ENCODE assay signal across 8 mouse cellular contexts in genomic region chr13:101728816-101729215, GRCm38 (mm10). TPM values are rescaled to one million over a fixed set of nuclear protein-coding genes. Genes with fewer than 3 reads are reported as not detected.
DNase-seq lines count a peak whose midpoint lies in the region; ATAC-seq and TF ChIP-seq lines count a peak whose summit lies in the region.

No protein-coding gene starts in this region.

- no peak for ATAC-seq in limb, embryonic 11.5 days (ENCODE audit: insufficient number of reproducible peaks, low FRiP score, low TSS enrichment, low read depth)
- no peak for ATAC-seq in monocyte, adult 5-6 weeks (replicated peaks; ENCODE audit: insufficient number of reproducible peaks, low FRiP score, low TSS enrichment, poor library complexity, severe bottlenecking)

- H3K4me1 ChIP-seq in limb, embryonic 11.5 days (ENCODE audit: control insufficient read depth, insufficient read depth, low read length) = peaks cover 23% of the 10 kb centered on the region
- H3K4me1 ChIP-seq in limb, embryonic 10.5 days = peaks cover 44% of the 10 kb centered on the region
- peaks cover 3% of the 10 kb centered on the region; the same call in 1 of the 2 replicates for H3K4me1 ChIP-seq in bone marrow, adult 2 months (ENCODE audit: control insufficient read depth, insufficient read depth, low read length)

- H3K9ac ChIP-seq in limb, embryonic 11.5 days (ENCODE audit: low read length) = no peak overlapping the region

- DNase-seq in adrenal gland, postnatal 36 days = peak; percentile 46 to 55
- no peak for DNase-seq in adrenal gland, adult 18-20 months (ENCODE audit: low spot score in 2 of 2)
- peak; percentile 55 for DNase-seq in limb, embryonic 11.5 days (ENCODE audit: low spot score)
- DNase-seq in limb, embryonic 10.5 days (ENCODE audit: low spot score) = no peak
- DNase-seq in kidney, postnatal 14 days = peak; percentile 65
- DNase-seq in right cerebral cortex, postnatal 14 days = peak; percentile 47

- H3K4me3 ChIP-seq in limb, embryonic 11.5 days (ENCODE audit: low read depth, low read length) = no peak overlapping the region
- no peak overlapping the region for H3K4me3 ChIP-seq in limb, embryonic 10.5 days
- H3K4me3 ChIP-seq in bone marrow, adult 2 months (replicated peaks; ENCODE audit: control insufficient read depth, low read depth, low read length) = no peak overlapping the region

- H3K9me3 ChIP-seq in limb, embryonic 11.5 days (ENCODE audit: control insufficient read depth, low read length) = no peaks in the 10 kb centered on the region
- no peaks in the 10 kb centered on the region for H3K9me3 ChIP-seq in limb, embryonic 10.5 days (replicated peaks)

- WGBS in limb, embryonic 11.5 days = 63% methylated on average over 7 of the region's 7 CpGs
- 73% methylated on average over 7 of the region's 7 CpGs for WGBS in limb, embryonic 10.5 days
- 62% methylated on average over 7 of the region's 7 CpGs for WGBS in bone marrow, adult 2 months

- no peak for TF ChIP-seq POLR2A in bone marrow, adult 2 months (IDR thresholded peaks at IDR 0.05; ENCODE audit: borderline replicate concordance, control insufficient read depth, low read depth, low read length)

- TF ChIP-seq CTCF in bone marrow, adult 2 months (IDR thresholded peaks at IDR 0.05; ENCODE audit: control insufficient read depth, insufficient read depth, low read length) = peak; percentile 39; the same call in 1 of the 2 replicates

- no peak overlapping the region for H3K27ac ChIP-seq in limb, embryonic 11.5 days (replicated peaks; ENCODE audit: low read depth, low read length)
- no peak overlapping the region for H3K27ac ChIP-seq in limb, embryonic 10.5 days
- no peak overlapping the region for H3K27ac ChIP-seq in bone marrow, adult 2 months (ENCODE audit: control insufficient read depth, insufficient read depth, low read depth, low read length, poor library complexity)

- H3K36me3 ChIP-seq in limb, embryonic 11.5 days (ENCODE audit: control insufficient read depth, insufficient read depth, low read length) = no peaks in the 10 kb centered on the region
- H3K36me3 ChIP-seq in limb, embryonic 10.5 days = no peaks in the 10 kb centered on the region

- no peak overlapping the region for H3K4me2 ChIP-seq in limb, embryonic 11.5 days (ENCODE audit: low read depth, severe bottlenecking)

- 0 out of 2 replicates have a peak, but pooled peaks cover 3% of the 10 kb centered on the region for H3K27me3 ChIP-seq in limb, embryonic 11.5 days (ENCODE audit: control insufficient read depth, insufficient read depth, low read length)
- peaks cover 56% of the 10 kb centered on the region; the same call in 1 of the 2 replicates for H3K27me3 ChIP-seq in limb, embryonic 10.5 days (ENCODE audit: low read depth, poor library complexity, severe bottlenecking)

RNA-seq across cellular contexts. Expression of gene Pik3r1, which starts 39.2 kb away (rescaled TPM):
- 100 to 1,000 TPM in 1 of 2 experiments, 10 to 100 TPM in 1; 86.3 to 152 TPM for total RNA-seq in adrenal gland, postnatal 36 days (2021)
- 10 to 100 TPM; 58.8 to 93.1 TPM for total RNA-seq in adrenal gland, adult 18-20 months (2021)
- 12.7 and 14.6 TPM in 2 replicates for polyA plus RNA-seq in limb, embryonic 11.5 days (2014; fragmentation: Nextera tagmentation; extraction: Ambion mirVana)
- polyA plus RNA-seq in limb, embryonic 10.5 days (2016; fragmentation: Nextera tagmentation; extraction: Ambion mirVana) = 9.8 and 13.9 TPM in 2 replicates
- 34.7 and 41.1 TPM in 2 replicates for polyA plus RNA-seq in bone marrow, adult 2 months (2011; ENCODE audit: insufficient read depth, insufficient read length, low replicate concordance, missing spikeins)
- 284 to 565 TPM (median 296 TPM) in 3 replicates for total RNA-seq in monocyte, adult 5-6 weeks (2017)

Comparison
In these comparisons a context has a peak if more than half of its experiments do, and no peak if none do; other contexts are left out.
1. DNase-seq: peak in adrenal gland, postnatal 36 days (2 of 2), limb, embryonic 11.5 days (single experiment), kidney, postnatal 14 days (single experiment) and right cerebral cortex, postnatal 14 days (single experiment); none in adrenal gland, adult 18-20 months (0 of 2) and limb, embryonic 10.5 days (single experiment).